Mouse (Mus musculus) c-Kit-positive CD71-positive TER-119-positive erythroid progenitor cells, embryonic 14.5 days (primary cell): ENCODE data around the gene Krtap24-1.

Experiments
- DNase-seq: peaks from one replicate; pipeline ENCODE4 v3.0.0-alpha.2; 2013; ENCODE audit warnings: low spot score

The Krtap24-1 gene

GRCm38 (mm10) chr16:88611922-88612321 lies at the start of gene Krtap24-1:
Krtap24-1 (minus strand) TSS chr16:88612279.
- DNase-seq = no peak

- no peak for DNase-seq
Observed at GRCm38 (mm10) chr16:88657426-88657825, 45.3 kb upstream of the Krtap24-1 start.

GRCm38 (mm10) chr16:88651952-88652351 lies 39.9 kb upstream of the Krtap24-1 start:
- DNase-seq = no peak

- DNase-seq = no peak
Observed at GRCm38 (mm10) chr16:88651082-88651481, 39.0 kb upstream of the Krtap24-1 start.

- DNase-seq = no peak
Observed at GRCm38 (mm10) chr16:88647358-88647846, 35.3 kb upstream of the Krtap24-1 start, which contains the start of gene Krtap26-1. Krtap26-1 (minus strand) TSS chr16:88647796.

GRCm38 (mm10) chr16:88646366-88647111 lies 34.5 kb upstream of the Krtap24-1 start:
- DNase-seq = no peak

GRCm38 (mm10) chr16:88640053-88640452 lies 28.0 kb upstream of the Krtap24-1 start:
- no peak for DNase-seq

- DNase-seq = no peak
Observed at GRCm38 (mm10) chr16:88635142-88635541, 23.1 kb upstream of the Krtap24-1 start.

- DNase-seq = no peak
Observed at GRCm38 (mm10) chr16:88631474-88631873, 19.4 kb upstream of the Krtap24-1 start.

GRCm38 (mm10) chr16:88627566-88627965 lies 15.5 kb upstream of the Krtap24-1 start, which contains the start of gene 2310079G19Rik:
2310079G19Rik (minus strand) TSS chr16:88627666.
- no peak for DNase-seq

- DNase-seq = no peak
Observed at GRCm38 (mm10) chr16:88612712-88613111, 633 bp upstream of the Krtap24-1 start.

GRCm38 (mm10) chr16:88604570-88604969 lies 7.5 kb downstream of the Krtap24-1 start:
- DNase-seq = no peak

- no peak for DNase-seq
Observed at GRCm38 (mm10) chr16:88602464-88602863, 9.6 kb downstream of the Krtap24-1 start.

GRCm38 (mm10) chr16:88600303-88600702 lies 11.8 kb downstream of the Krtap24-1 start:
- DNase-seq = no peak

- DNase-seq = no peak
Observed at GRCm38 (mm10) chr16:88599504-88600237, 12.4 kb downstream of the Krtap24-1 start.

GRCm38 (mm10) chr16:88592758-88593157 lies 19.3 kb downstream of the Krtap24-1 start:
- no peak for DNase-seq

GRCm38 (mm10) chr16:88583338-88583737 lies 28.7 kb downstream of the Krtap24-1 start:
- DNase-seq = no peak

GRCm38 (mm10) chr16:88575885-88576679 lies 36.0 kb downstream of the Krtap24-1 start:
- no peak for DNase-seq

GRCm38 (mm10) chr16:88572904-88573404 lies 39.1 kb downstream of the Krtap24-1 start:
- DNase-seq = no peak

GRCm38 (mm10) chr16:88570136-88570535 lies 41.9 kb downstream of the Krtap24-1 start:
- DNase-seq = no peak

GRCm38 (mm10) chr16:88569732-88570131 lies 42.3 kb downstream of the Krtap24-1 start:
- no peak for DNase-seq

GRCm38 (mm10) chr16:88569096-88569495 lies 43.0 kb downstream of the Krtap24-1 start:
- no peak for DNase-seq
